Mouse (Mus musculus) embryonic facial prominence, embryonic 13.5 days (tissue): ENCODE measurements around the gene Myo5c. TPM values are rescaled to one million over a fixed set of nuclear protein-coding genes. Genes with fewer than 3 reads are reported as not detected.

Source experiments
- ATAC-seq: fragments of 200-750 bp; cut with Nextera tagmentation; 2 replicates; pipeline ENCODE4 v1.8.0; 2017; ENCODE audit warnings: low read depth; ENCODE audit not compliant: insufficient number of reproducible peaks, insufficient read depth, low FRiP score, low TSS enrichment
- H3K27ac ChIP-seq: fragments of 300-500 bp; sonication (generic); 2 replicates; pipeline ENCODE4 v1.5.1; 2015; ENCODE audit warnings: moderate library complexity, mild to moderate bottlenecking, inconsistent platforms
- H3K27me3 ChIP-seq: fragments of 300-500 bp; sonication (generic); 2 replicates; pipeline ENCODE4 v1.6.1; 2015; ENCODE audit warnings: mild to moderate bottlenecking, inconsistent platforms
- H3K36me3 ChIP-seq: fragments of 300-500 bp; sonication (generic); 2 replicates; pipeline ENCODE4 v1.6.1; 2015; ENCODE audit warnings: mild to moderate bottlenecking, inconsistent platforms
- H3K4me1 ChIP-seq: fragments of 300-500 bp; sonication (generic); 2 replicates; pipeline ENCODE4 v1.6.1; 2015; ENCODE audit warnings: inconsistent platforms
- H3K4me2 ChIP-seq: fragments of 300-500 bp; sonication (generic); 2 replicates; pipeline ENCODE4 v1.6.1; 2015; ENCODE audit warnings: moderate library complexity, mild to moderate bottlenecking, inconsistent platforms
- H3K4me3 ChIP-seq: fragments of 300-500 bp; sonication (generic); 2 replicates; pipeline ENCODE4 v1.5.1; 2015; ENCODE audit warnings: mild to moderate bottlenecking, inconsistent platforms
- H3K9ac ChIP-seq: fragments of 300-500 bp; sonication (generic); 2 replicates; pipeline ENCODE4 v1.6.1; 2015; ENCODE audit warnings: mild to moderate bottlenecking, inconsistent platforms
- H3K9me3 ChIP-seq: fragments of 300-500 bp; sonication (generic); 2 replicates; pipeline ENCODE4 v1.6.1; 2016; ENCODE audit warnings: inconsistent platforms
- WGBS: fragments of 180-500 bp; shearing (Covaris S2); methylation state at CpG from one replicate; pipeline ENCODE4 v1.1.7; 2015; ENCODE audit warnings: mixed read lengths; 5-methylcytosine and 5-hydroxymethylcytosine counted together
- polyA plus RNA-seq: library from polyadenylated mRNA; unstranded; fragments of >200 nt; fragmentation: Nextera tagmentation; extraction: Ambion mirVana; gene quantifications from 2 replicates; pipeline ENCODE4 v1.2.1, GENCODE M21; 2015

The Myo5c gene
- 0.79 and 1.0 TPM in 2 replicates for polyA plus RNA-seq

DNA sequence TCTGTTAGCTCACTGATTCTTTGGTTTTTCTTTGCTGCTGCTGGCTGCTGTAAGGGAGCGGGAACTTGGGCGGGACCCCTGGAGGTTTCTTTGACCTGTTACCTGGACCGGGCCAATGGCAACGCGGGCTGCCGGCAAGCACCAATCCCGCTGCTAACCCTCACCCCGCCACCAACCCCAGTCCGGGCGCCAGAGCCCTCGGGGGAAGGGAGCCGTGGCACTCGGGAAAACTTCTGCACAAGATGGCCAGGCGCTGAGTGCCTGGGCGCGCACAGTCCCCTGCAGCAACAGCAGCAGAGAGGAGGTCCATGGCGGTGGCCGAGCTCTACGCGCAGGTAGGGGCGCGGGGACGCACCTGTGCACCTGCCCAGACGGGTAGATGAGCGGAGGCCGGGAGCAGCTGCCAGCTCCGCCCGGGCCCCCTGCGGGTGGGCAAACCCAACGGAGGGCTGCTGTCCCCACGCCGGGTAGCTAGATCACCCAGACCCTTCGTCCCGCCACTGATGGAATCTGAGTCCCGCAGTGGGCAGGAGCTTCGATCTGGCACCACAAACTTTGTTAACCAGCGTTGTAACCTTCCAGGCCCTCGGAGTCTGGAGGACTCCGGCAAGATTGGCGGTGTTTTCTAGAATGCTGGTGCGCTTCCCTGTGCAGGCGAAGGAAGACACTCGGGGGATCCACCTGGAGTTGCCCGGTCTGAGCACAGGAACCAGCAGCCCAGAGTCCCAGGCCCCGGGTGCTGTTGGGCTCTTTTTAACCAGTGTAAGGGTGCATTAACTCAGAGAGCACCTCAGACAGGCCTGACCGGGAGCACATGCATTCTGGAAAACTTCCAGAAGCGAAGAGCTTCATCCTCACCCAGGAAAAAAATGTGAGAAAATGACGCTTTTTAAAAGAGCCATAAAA, at the start of gene Myo5c:
Myo5c (plus strand) TSS at position 180 of the 906 bp plus-strand sequence.
- peak within 1 kb of the TSS; percentile 62 for H3K9ac ChIP-seq
- H3K4me3 ChIP-seq = peak within 1 kb of the TSS; percentile 46
- ATAC-seq = no peak
- peaks cover 9% of the 10 kb centered on the region for H3K4me1 ChIP-seq
- peaks cover 51% of the 10 kb centered on the region for H3K27me3 ChIP-seq
- WGBS = 3% methylated on average over 48 of the region's 48 CpGs
- H3K36me3 ChIP-seq = no peaks in the 10 kb centered on the region
- no peaks in the 10 kb centered on the region for H3K9me3 ChIP-seq
- peak within 1 kb of the TSS; percentile 80 for H3K4me2 ChIP-seq
- H3K27ac ChIP-seq = no peak within 1 kb of the TSS

DNA sequence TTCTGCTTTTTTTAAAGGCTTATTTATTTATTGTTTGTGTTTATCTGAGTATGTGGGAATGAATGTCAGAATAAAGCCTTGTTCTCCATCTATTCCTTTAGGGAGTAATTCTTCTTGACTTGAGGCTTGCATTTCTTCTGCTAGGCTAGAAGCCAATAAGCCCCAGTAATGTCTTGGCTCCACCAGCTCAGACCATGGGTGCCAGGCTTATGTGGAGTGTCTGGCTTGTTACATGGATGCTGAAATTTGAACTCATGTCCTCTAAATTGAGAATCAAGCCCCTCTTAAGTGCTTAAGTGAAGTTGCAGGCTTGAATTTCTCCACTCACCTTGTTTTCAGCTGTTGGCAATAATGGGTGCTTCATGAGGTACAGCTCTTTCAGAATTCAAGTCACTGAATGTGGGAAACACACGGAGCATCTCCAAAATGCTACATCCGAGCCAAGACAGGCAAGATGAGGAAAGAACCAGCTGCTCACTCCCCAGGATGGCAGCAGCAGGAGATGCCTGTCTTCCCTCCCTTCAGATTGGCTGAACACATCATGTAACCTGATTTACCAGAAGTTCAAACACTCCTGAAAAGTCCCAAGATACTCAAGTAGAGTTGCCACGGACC, 44.1 kb upstream of the Myo5c start:
- no peaks in the 10 kb centered on the region for H3K27me3 ChIP-seq
- H3K4me3 ChIP-seq = no peak overlapping the region
- no peak overlapping the region for H3K4me2 ChIP-seq
- no peaks in the 10 kb centered on the region for H3K4me1 ChIP-seq
- H3K27ac ChIP-seq = no peak overlapping the region
- no peak overlapping the region for H3K9ac ChIP-seq
- ATAC-seq = no peak
- peaks cover 52% of the 10 kb centered on the region for H3K36me3 ChIP-seq
- no peaks in the 10 kb centered on the region for H3K9me3 ChIP-seq
- WGBS = 80% methylated on average over 3 of the region's 3 CpGs

DNA sequence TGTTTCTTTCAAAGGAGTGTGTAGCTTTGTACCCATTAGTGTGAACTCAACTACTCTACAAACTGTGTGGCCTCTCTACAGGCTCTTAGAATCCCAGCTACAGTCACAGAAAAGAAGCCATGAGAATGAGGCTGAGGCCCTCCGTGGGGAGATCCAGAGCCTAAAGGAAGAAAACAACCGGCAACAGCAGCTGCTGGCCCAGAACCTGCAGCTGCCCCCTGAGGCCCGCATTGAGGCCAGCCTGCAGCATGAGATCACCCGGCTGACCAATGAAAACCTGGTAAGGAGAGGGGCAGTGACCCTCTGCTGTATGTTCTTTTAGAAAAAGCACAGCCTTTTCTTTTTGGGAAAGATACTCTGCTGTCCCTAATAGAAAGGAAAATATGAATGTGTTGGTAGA, 38.0 kb upstream of the Myo5c start:
- Histone ChIP-seq H3K27me3 (no peaks in the 10 kb centered on the region), H3K4me2 (no peak overlapping the region), H3K4me3 (no peak overlapping the region), H3K9me3 (no peaks in the 10 kb centered on the region), H3K36me3 (peaks cover 36% of the 10 kb centered on the region), H3K4me1 (no peaks in the 10 kb centered on the region), H3K27ac (no peak overlapping the region), H3K9ac (no peak overlapping the region)
- 60% methylated on average over 4 of the region's 4 CpGs for WGBS
- no peak for ATAC-seq

DNA sequence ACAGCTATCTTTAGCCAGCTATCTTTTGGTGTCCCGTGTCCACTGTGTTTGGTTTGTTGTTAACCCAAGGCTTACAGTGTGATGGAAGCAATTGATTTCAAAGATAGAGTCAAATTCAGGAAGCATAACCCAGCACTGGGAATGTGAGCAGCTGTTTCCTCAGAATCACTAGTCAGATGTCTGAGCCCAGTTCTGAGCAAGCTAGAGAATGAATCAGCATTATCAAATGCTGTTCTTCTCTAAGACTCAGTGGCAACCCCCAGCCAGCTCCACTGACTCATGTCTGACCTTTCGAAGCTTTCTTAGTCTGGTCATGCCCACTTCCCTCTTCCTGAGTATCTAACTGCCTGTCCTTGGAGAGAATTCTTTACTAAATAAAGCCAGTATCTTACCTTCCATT, 35.5 kb upstream of the Myo5c start:
- H3K9ac ChIP-seq = no peak overlapping the region
- no peaks in the 10 kb centered on the region for H3K27me3 ChIP-seq
- H3K4me2 ChIP-seq = no peak overlapping the region
- H3K27ac ChIP-seq = no peak overlapping the region
- H3K4me1 ChIP-seq = no peaks in the 10 kb centered on the region
- H3K4me3 ChIP-seq = no peak overlapping the region
- peaks cover 38% of the 10 kb centered on the region for H3K36me3 ChIP-seq
- ATAC-seq = no peak
- WGBS = 63% methylated on average over 2 of the region's 2 CpGs
- H3K9me3 ChIP-seq = no peaks in the 10 kb centered on the region

DNA sequence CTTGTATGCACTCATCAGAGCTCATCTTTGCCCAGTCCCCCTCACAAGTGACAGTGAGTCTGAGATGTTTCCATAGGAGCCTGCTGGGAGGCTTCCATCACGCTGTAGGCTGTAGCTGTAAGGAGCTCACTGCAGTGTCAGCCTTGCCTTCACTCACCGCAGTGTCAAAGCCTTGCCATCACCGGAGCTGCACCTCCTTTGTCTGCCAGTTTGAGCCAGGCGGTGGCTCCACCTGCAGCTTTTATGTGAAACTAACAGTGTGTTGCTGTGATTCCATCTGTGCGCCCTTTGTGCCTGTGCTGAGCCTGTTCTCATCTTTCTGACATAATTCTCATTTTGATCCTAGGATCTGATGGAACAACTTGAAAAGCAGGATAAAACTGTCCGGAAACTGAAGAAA, 34.5 kb upstream of the Myo5c start:
- WGBS = 56% methylated on average over 6 of the region's 6 CpGs
- Histone ChIP-seq H3K4me3 (no peak overlapping the region), H3K27ac (no peak overlapping the region), H3K27me3 (no peaks in the 10 kb centered on the region), H3K9ac (no peak overlapping the region), H3K4me2 (no peak overlapping the region), H3K4me1 (no peaks in the 10 kb centered on the region), H3K36me3 (peaks cover 45% of the 10 kb centered on the region), H3K9me3 (no peaks in the 10 kb centered on the region)
- ATAC-seq = no peak

DNA sequence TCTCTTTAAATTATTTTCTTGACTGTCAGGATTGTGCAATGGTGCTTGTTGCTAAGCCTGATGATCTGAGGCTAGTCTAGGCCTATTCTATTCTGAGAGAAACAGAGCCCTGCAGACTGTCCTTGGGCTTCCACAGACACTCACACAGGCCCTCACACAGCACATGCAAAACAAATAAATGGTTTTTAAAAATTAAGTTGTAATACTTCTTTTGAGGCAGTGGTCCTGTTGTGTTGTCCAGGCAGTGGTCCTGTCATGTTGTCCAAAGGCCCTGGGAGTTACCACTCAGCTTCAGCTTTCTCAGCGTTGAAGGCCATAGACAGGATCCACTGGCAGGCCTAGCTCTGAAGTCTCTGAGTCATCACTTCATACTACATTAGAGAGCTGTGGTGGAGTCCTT, 30.3 kb upstream of the Myo5c start:
- WGBS = 95% methylated on average over 1 of the region's 1 CpGs
- ATAC-seq = no peak
- no peaks in the 10 kb centered on the region for H3K9me3 ChIP-seq

DNA sequence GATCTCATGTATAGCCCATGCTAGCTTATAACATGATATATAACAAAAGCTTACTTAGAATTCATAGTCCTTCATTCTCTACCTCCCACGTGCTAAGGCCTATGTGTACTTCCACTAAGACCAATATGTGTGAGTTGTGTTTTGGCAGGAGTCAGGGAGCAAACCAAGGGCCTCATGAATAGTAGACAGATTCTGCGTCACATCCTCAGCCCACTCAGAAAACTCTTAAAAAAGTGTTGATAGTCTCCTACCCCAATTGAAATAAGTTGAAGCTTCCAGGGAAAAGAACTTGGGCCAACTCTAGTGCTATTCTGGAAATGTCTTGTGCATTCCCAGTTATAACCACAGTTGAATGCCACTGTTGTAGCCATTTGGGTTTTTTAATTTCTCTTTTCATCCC, 29.8 kb upstream of the Myo5c start:
- Histone ChIP-seq H3K4me3 (no peak overlapping the region), H3K27me3 (no peaks in the 10 kb centered on the region), H3K27ac (no peak overlapping the region), H3K36me3 (peaks cover 53% of the 10 kb centered on the region), H3K4me1 (no peaks in the 10 kb centered on the region), H3K9me3 (no peaks in the 10 kb centered on the region), H3K9ac (no peak overlapping the region), H3K4me2 (no peak overlapping the region)
- WGBS = 95% methylated on average over 2 of the region's 2 CpGs
- ATAC-seq = no peak

More for the DNA sequence above, 30.3 kb upstream of the Myo5c start:
- peaks cover 53% of the 10 kb centered on the region for H3K36me3 ChIP-seq
- no peak overlapping the region for H3K4me2 ChIP-seq
- no peaks in the 10 kb centered on the region for H3K27me3 ChIP-seq
- no peak overlapping the region for H3K9ac ChIP-seq
- no peaks in the 10 kb centered on the region for H3K4me1 ChIP-seq
- H3K4me3 ChIP-seq = no peak overlapping the region
- H3K27ac ChIP-seq = no peak overlapping the region

DNA sequence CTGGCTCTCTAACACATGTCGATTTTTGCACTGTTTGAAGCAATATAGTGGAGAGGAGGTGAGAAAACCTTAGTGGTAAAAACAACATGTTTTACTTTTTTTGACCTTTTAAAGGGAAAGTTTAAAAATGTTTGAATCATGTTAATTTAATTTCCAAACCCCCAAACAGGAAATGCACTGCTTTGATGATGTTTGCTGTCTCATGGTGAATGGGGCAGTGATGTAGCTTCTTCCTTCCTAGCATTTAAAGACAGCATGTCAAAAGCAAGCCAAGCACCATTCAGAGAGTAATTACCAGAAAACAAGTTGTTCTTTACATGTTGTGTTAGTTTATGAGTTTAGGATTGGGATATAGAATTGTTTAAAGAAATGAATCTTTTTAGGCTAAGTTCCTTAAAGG, 22.6 kb upstream of the Myo5c start:
- Histone ChIP-seq H3K36me3 (peaks cover 29% of the 10 kb centered on the region), H3K4me1 (peaks cover 12% of the 10 kb centered on the region), H3K9ac (no peak overlapping the region), H3K27ac (no peak overlapping the region), H3K4me2 (no peak overlapping the region), H3K27me3 (no peaks in the 10 kb centered on the region), H3K9me3 (no peaks in the 10 kb centered on the region), H3K4me3 (no peak overlapping the region)
- 71% methylated on average over 1 of the region's 1 CpGs for WGBS
- ATAC-seq = no peak

DNA sequence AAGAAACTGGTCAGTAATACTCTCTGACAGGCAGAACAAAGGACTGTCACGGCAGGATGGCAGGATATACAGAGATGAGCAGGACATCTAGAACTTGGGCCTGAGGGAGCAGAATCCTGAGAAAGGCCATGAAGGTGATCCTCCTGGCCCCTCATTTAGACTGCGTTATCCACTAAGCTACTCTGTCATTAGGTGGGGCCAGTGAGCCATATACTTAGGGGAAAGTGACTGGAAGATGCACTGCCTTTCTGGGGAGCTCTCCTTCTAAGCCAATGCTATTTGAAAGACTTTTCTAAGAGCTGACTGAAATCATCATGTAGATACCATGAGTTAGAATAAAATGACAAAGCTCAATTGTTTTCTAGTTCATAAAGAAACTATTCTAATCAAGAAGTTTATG, 21.6 kb upstream of the Myo5c start:
- Histone ChIP-seq H3K36me3 (peaks cover 30% of the 10 kb centered on the region), H3K4me1 (peaks cover 12% of the 10 kb centered on the region), H3K9me3 (no peaks in the 10 kb centered on the region), H3K27ac (no peak overlapping the region; the same call in 1 of the 2 replicates), H3K27me3 (no peaks in the 10 kb centered on the region), H3K9ac (no peak overlapping the region), H3K4me2 (no peak overlapping the region), H3K4me3 (no peak overlapping the region)
- no peak for ATAC-seq
- WGBS = 53% methylated on average over 2 of the region's 2 CpGs

DNA sequence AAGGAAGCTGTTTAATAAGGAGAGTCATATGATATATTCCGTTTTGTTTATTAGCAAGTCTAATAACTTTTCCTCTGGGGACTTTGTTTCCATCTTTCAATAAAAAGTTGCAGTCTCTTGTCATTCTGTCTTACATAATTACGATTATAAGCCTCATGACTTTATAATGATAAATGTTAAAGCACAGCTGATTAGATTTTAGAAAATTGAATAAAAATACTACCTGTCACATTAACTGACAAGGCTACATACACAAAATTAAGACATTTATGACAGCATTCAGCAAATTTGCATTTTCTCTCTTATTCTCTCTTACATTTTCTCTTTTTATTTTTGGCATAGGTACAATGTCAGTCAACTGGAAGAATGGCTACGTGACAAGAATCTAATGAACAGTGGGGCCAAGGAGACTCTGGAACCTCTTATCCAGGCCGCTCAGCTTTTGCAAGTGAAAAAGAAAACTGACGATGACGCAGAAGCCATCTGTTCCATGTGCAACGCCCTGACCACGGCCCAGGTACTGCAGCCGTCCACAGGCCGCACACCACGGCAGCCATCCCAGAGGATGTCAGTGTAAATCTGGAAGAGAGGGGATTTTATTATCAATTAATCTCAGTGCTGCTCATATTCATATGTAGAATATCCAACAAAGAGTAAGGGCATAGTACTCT, 16.9 kb upstream of the Myo5c start:
- H3K4me1 ChIP-seq = peaks cover 12% of the 10 kb centered on the region
- no peaks in the 10 kb centered on the region for H3K9me3 ChIP-seq
- no peaks in the 10 kb centered on the region for H3K27me3 ChIP-seq
- peaks cover 46% of the 10 kb centered on the region for H3K36me3 ChIP-seq
- H3K4me3 ChIP-seq = no peak overlapping the region
- no peak for ATAC-seq
- H3K4me2 ChIP-seq = no peak overlapping the region
- 86% methylated on average over 11 of the region's 11 CpGs for WGBS
- H3K27ac ChIP-seq = no peak overlapping the region
- H3K9ac ChIP-seq = no peak overlapping the region

DNA sequence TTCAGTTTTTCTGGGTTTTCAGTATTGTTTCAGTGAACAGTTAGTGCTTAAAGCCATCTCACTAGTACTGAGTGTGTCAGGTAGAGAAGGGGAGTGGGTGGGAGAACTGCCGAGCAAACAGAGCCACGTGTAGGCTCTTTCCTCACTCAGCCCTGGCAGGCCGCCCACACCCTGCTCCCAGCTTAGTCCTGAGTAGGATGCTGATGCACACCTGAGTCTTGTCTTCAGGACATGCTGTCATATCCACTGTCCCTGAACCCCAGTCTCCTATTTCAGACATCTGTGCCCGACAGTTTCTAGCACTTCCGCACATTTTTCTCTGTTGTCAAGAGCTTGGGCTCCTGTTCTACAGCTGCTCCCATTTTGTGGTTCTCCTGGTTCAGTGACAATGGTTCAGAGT, 11.9 kb upstream of the Myo5c start:
- no peak for ATAC-seq
- Histone ChIP-seq H3K27me3 (no peaks in the 10 kb centered on the region), H3K27ac (no peak overlapping the region), H3K4me3 (no peak overlapping the region), H3K4me2 (no peak overlapping the region), H3K4me1 (peaks cover 10% of the 10 kb centered on the region), H3K9ac (no peak overlapping the region), H3K9me3 (no peaks in the 10 kb centered on the region), H3K36me3 (peaks cover 31% of the 10 kb centered on the region)
- 78% methylated on average over 5 of the region's 5 CpGs for WGBS
